Mouse (Mus musculus) heart, adult 11 months (tissue): ENCODE data around the gene Pafah1b2.
A peak's percentile ranks its signal among the peaks of the same experiment; 100 is the strongest.

Source experiments
- DNase-seq: peaks from one replicate; pipeline ENCODE4 v3.0.0; 2022

Pafah1b2 gene

DNA sequence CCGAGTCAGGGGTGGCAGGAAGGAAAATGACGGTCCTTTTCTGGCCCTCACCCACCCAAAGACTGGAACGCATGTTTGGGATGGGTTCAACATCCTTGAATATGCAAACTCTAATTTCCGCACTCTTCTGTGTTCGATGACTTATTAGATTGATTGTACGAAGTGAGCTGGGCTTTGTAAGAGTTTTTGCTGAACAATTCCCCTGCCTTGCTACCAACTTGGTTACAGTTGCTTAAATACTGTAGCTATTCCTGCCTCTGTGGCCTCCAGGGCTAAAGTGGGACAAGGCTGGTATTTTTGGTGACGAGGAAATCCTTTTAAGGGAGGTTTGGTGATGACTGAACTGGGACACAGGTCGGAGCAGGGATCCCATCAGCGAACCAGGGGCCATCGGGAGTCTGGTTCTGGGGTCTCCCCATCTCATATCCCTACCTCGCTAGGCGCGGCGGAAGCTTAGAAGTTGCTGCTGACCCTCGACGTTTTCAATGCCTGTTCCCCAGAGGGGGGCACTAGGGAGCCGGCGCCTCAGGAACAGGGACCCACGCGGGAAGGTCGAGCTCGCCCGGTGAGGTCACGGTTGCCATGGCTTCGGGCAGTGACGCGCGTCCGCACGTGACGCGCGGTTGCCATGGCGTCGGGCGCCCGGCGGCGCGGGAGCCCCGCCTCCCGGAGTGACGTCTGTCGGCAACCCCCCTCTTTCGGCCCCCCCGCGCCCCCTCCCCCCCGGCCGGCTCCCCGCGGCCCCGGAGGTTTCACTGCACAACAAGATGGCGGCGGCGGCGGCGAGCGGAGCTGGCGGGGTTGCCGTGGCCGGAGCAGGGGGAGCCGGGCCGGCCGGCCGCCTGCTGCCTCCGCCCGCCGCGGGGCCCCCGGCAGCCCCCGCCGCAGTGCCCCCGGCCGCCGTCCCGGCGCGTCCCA, at the start of gene Pafah1b2, which contains the start of gene Sik3:
Gene Pafah1b2, minus strand, starts transcription at position 600 of the 918 bp plus-strand sequence.
Gene Sik3, plus strand, starts transcription at position 730 of the 918 bp plus-strand sequence.
- peak; percentile 99 for DNase-seq

DNA sequence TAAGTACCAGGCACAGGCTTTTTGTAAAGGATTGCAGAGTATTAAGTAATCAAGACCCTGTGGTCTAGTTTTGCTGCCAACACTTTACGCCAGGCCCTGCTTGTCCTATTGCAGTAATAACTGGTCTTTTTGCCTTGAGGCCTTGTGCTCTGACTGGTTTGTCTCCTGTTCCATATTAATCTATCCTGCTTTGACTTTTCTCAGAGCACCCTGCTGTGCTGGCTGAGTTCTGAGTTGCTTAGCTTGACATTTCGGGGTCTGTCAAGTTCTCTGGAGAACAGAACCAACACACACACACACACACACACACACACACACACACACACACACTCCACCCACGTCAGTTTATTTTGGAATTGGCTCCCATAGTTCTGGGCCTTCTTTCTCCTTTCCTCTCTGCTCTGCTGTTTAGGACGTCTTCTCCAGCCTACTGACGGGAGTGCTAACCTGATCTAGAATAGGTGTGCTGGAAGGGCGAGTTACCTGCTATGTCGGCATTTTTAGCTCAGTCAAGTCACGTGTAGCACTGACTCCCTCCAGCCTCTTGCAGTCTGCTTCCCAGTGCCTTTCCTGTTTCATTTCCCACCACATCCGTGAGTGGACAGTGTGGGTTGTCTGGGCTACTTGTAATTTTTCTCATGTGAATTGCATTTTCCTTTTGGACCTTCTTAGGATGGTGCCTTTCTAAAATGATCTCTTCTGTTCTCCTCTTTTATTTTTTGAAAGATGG, 49.4 kb upstream of the Pafah1b2 start:
- peak; percentile 95 for DNase-seq

DNA sequence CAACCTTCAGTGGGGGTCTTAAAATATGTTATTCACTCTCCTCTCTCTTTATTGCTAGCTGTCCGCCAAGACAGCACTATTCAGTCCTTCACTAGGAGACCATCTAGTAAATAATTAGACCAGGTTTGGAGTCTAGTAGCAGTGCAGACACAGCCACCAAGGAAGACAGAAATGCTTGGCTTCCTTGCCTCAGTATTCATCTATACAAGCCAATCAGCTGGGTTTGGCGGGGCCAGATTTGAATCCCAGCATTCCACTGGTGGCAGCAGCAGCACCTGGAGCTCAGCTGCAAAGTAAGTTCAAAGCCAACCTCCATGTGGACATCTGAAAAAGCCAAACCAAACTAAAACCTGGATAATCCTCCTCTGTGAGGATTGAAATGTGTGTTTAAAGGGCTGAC, 47.8 kb upstream of the Pafah1b2 start:
- DNase-seq = no peak

DNA sequence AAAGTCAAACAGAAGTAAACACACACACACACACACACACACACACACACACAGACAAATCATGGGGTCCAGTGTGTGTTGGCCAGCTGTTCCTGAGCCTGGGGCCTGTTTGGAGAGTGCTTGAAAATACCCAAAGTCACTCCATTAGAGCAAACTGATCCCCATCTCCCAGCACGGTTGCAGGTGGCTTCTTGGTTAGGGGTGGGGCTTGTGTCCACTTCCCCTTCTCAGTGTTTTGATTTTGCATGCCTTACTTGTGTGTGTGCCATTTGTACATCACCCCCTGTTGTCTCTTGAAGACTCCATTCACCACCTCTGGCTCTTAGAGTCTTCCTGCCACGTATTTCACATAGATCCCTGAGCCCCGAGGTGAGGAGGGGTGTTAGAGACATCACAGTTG, 45.6 kb upstream of the Pafah1b2 start:
- DNase-seq = no peak

DNA sequence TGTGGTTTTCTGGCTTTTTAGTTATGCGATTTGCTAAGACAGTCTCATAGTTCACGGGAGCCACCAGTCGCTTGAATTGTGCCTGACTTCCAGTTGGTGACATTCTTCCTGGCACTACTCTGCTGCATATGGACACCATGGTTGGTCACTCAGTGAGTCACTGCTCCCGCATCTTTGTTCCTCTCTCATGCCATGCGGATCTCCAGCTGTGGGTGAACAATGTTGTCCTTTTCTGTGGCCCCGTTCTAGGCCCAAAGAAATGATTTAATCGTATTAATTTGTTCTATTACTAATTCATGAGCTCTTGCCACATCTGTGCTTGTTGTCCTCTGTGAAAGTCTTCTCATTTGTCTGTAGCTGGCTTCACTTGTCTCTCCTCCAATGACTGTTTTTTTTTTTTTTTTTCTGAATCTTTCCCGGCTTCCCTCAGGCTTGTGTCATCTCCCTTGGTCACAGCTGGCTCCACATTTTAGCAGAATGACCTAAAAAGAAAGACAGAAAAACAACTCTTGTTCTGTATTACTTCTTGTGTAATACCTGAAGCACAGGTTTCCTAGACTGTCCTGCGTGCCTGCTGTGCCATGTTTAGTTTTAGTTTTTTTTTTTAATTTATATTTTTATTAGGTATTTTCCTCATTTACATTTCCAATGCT, 40.6 kb upstream of the Pafah1b2 start:
- no peak for DNase-seq

DNA sequence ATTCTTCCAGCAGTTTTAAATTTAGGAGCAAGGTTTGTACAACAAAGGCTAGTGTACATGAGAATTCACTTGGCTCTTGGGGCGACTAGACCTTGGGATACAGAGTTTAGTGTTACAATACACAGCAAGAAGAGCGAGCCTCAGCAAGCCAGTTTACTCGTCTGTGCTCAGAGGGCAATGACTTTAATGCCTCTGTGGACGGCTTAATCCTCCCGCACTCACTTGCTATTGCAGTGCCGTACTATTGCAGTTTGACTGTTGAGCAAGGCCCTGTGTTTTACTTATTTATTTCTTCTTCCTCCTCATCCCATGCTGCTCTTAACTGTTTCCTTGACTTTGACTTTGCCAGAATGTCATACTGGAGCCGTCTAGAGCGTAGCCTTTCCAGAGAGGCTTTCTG, 37.7 kb upstream of the Pafah1b2 start:
- no peak for DNase-seq

DNA sequence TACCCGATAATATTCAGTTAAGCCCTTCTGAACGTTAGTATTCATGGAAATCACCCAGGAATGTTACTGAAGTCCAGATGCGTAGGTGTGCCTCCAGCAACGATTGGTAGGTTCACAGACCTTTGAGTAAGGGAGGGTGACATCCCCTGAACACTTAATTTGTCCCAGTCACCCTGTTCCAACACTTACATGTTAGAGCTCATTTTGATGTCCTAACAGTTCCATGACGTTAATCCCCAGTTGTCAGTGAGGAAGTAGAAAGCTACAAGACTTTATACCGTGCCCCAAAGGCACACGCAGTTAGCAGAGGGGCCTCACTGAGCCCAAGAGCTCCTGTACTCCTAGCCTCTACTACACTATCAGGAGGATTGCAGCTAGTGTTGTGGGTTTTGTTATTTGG, 37.0 kb upstream of the Pafah1b2 start:
- DNase-seq = no peak

DNA sequence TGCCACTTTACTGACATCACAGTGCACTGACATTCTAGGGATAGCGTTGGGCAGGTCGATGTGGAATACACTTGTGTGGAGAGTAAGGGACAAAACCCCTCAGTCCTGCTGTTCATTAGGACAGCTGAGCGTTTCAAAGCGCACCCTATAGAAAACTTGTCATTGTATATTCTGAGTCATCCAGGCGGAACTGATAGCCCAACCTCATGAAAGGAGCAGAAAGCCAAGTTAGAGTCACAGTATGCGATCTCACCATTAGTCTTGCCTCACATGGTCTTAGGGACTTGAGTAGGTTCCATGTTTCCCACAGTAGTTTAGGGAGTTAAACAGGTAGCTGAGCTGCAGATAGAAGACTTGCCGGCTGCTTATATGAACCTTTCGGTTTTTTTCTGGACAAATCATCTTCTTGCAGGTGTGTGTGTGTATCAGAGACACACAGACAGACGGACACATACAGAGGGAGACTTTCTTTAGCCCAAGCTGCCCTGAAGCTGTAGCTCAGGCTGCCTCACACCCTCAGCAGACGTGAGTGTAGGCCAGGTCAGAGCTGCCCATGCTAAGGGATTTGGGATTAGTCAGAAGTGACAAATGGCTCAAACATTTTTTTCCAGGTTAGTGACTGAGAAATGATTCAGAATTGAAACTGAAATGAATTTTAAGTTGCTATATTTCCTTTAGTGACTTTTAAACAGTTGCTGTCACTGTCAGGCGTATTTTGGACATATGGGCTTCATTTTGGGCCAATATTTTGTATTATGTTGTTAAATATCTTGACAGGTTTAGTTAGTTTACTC, 34.4 kb upstream of the Pafah1b2 start:
- no peak for DNase-seq

DNA sequence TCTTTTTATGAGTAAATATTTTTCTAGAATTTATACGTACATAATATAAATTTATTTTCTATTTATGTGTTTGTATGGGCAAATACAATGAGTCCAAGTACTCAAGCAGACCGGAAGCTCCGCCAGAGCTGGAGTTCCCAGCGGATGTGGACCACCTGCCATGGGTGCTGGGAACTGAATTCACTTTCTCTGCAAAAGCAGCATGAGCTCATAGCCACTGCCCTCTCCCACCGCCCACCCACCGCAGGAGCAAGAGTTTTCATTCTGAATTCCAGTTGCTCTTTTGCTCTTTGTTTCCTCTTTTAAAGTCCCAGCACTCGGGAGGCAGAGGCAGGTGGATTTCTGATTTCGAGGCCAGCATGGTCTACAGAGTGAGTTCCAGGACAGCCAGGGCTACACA, 31.1 kb upstream of the Pafah1b2 start:
- no peak for DNase-seq

DNA sequence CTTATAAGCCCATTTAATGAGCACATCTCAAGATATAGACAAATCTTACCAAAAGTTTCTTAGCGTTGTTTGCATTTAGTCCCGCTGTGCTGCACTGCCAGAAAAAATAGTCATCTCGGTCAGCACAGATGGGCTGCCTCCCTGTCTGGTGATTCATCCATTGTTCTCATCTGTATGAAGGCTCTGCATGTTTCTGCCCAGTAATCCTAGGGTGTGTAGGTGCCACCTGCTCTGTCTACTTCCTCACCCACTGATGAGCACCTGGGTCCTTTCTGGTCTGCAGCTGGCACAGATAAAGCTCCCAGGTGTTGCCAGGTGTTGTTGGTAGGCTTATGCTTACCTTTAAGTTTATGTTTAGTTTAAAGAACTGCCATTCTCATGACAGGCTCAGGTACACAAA, 29.9 kb upstream of the Pafah1b2 start:
- DNase-seq = no peak

DNA sequence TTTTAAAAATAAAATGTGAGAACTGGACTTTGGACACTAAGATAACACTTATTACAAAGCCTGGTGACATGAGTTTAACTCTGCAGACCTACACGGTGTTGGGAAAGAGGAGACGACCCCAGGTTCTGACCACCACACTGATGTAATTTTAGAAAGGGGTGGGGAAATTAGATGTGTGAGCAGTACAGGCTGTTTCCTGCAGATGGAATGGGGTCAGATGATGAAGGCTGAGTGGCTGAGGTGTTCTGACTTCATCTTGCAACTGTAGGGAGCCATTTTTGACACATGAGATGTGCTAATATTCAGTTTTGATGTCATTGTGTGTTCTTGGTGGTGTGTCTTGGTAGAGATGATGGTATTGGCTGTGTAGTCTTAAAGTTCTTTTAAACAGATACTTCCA, 28.7 kb upstream of the Pafah1b2 start:
- DNase-seq = no peak

DNA sequence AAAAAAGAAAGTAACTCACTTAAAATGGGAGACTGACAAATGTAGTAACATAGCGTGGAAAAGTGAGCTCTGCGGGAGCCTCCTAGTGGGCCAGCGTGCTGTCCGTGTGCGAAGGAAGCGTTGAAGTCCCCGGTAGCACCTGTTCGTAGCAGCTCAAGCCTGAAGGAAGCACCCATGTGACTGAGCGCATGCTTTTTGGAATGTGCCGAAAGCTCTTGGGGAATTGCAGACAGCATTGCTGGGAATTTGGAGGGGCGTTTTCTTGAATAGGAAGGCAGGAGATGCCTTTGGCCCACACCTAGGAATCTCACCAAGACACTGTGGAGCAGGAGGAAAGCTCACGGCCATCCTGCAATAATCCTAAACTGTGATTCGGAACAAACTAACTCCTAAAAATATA, 26.3 kb upstream of the Pafah1b2 start:
- no peak for DNase-seq

DNA sequence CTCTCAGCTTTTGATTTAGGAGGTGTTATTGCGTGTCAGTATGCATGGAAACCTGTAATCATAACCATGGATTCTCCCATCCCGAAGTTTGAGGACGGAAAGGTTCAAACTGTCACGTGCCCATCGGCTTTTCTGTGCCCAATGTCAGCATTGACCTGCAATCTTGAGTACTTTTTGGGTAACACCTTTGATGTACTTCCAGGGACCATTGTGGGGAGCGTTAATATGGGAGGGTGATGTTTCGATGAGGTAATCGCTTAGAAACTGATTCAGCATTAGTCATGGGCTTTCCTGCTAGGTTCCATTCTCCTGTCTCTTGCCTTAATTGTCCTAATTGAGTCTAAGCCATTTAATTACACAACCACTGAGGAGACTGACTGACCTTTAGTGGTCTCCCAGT, 24.4 kb upstream of the Pafah1b2 start:
- DNase-seq = no peak

DNA sequence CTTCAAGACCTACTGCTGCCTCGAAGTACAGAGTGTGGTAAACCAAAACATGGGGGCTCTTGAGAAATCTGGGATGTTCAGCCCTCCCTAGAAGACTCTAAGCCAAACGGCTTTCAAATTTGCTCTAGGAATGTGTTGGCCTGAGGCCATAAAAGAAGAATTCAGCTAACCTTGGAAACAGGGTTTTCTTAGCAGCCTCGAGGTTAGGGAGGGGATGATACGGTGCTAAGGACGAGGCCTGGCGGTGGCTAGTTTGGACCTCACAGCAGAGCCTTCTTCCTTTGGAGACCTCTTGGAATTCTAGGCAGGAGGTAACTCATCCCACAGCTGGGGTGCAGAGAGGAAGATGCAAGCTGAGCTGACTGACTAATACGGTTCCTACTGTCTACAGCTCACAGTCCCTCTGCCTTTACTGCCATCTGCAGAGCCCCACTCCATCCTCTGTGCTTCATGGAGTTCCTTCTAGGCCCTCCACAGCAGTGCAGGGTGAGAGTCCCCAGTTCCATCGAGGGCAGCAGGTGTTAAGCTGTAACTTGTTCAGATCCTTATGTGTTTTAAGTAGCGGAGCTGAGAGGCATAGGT, 22.9 kb upstream of the Pafah1b2 start:
- DNase-seq = no peak

DNA sequence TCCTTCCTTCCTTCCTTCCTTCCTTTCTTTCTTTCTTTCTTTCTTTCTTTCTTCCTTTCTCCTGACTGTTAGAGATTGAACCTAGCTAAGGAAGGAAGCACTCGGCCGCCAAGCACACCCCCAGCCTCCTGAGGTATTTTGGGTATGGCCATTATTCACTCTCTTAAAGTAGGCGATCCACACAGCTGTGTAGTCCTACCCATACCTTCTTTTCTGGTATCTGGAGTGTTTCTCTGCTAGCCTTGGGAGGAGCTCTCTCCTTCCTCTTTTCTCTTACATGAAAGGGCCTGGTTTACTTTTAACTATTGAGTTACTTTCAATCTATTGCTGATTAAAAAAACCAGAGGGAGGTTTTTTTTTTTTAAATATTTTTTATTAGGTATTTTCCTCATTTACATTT, 21.4 kb upstream of the Pafah1b2 start:
- no peak for DNase-seq

DNA sequence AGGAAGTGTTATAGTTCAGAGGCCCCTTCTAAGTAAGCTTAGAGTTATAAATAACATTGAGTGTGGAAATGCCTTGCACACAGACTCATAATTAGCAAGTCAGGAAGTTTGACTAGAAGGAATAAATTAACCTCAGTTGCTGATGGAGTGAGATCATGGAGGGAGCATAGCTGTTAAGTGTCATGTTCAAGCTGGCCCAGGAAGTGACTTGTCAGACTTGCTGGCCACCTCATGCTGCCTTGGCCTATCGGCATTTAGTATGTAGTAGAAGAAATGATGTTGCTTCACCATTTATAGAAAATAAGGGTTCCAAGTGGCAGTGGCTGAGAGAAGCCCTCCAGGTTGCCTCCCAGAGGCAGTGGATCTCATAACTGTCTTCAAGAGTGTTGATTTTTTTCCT, 20.6 kb upstream of the Pafah1b2 start:
- no peak for DNase-seq

DNA sequence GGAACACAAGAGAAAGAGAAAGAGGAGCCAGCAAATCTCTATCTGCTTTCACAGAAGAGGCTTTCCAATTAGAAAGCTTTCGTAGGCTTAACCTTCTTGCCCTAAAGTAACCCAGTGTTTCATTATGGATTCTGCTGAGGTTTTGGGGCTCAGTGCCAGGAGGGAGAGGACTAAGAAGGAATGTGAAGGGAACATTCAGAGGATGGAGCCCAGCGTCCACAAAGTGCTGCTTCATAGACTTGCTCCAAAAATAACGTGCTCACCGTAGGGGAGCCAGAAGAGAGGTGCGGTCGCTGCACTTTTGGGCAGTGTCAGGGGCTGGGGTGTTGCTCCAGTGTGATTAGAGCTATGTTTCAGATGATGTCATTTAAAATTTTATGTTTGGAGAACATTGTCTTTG, 19.7 kb upstream of the Pafah1b2 start:
- DNase-seq = peak; percentile 95

DNA sequence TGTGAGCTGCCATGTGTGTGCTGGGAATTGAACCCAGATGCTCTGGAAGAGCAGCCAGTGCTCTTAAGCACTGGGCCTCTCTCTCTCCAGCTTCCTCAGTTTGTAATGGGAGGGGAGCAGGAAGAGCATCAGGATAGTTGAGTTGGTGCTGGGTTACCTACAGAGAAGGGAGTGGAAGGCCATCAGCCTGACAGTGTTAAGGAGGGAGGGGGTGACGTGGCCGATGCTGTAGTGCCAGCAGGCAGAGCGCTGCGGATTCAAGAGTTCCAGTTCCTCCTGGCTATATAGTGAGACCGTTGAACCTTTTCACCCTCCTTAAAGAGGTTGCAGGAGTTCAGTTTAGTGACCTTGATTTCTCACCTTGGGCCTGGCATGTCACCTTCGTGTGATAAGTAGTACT, 18.5 kb upstream of the Pafah1b2 start:
- DNase-seq = no peak

DNA sequence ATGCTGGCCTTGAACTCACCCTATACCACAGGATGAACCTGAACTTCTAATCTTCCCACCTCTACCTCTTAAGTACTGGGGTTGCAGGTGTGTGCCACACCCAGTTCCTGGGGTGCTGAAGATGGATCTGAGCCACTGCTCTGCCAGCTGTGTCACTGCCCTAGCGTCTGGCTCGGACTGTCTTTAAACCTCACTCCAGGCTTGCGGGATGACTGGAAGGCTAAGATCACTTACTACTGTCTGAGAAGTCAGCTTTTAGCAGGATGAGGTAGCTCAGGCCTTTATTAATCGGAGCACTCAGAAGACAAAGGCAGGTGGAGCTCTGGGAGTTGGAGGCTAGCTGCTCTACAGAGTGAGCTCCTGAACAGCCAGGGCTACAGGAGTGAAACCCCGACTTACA, 17.7 kb upstream of the Pafah1b2 start:
- no peak for DNase-seq

DNA sequence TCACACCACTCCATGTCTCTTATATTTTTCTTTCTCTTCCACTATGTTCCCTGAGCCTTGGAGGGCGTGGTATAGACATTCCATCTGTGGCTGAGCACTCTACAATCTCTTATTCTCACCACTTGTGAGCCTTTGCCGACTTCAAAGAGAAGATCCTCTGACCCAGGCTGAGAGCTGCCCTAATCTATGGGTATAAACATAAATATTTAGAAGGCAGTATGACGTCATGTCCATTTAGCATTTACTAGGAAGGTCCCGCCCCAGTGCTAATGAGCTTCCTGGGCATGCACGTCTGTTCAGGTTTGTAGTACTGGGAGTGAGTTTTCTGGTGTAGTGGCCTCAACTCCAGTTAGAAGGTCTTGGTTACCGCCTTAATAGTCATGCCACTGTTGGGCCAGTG, 17.0 kb upstream of the Pafah1b2 start:
- no peak for DNase-seq

DNA sequence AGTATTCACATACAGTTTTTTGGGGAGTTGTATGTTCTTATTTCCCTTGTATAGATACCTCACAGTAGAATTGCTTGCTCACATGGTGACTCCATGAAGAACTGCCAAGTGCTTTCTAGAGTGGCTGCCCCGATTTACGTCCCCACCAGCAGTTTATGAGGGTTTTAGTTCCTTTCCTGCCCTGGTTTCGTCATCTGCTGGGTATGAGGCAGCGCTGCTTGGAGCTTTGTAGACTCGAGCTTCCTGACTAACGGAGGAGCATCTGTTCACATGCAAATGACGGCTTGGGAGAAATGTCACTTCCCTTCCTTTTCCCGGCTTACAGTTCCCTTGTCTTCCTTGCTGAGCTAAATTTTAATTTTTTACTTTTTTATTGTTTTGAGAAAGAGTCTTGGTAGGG, 15.5 kb upstream of the Pafah1b2 start:
- no peak for DNase-seq

DNA sequence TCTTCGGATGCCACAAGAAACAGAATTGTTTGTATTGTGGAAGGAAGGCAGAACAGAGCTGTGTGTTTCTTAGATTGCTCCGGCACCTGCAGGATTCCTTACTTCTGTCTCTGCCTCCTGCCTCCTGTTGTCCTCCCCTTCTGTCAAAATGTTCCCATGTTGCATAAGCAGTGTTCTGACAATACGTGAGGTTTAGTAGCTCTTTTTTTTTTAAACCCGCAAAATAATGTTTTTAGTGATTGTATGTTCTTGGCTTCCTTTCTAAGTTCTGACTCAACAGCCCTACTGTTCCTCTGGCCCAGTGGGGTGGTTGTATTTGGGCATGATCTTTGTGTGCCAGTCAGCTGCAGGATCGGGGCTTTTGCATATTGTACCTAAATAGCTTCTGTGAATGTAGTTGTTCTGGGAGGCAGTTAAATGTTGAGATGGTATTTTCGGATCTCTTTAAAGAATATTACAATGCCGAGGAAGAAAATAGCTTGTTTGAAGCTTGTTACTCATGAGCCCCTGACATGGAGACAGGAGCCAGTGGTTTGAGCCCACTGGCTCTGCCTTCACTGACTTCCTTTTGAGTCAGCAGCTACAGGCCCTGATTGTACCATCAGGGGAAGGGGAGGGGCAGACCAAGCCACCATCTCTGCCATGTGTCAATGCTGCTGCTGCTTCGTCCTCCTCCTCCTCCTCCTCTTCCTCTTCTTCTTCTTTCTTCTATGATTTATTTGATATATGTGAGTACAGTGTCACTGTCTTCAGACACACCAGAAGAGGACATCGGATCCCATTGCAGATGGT, 13.8 kb upstream of the Pafah1b2 start:
- DNase-seq = no peak
